Mouse (Mus musculus) left cerebral cortex, adult 8-10 months (tissue): Measurements from ENCODE around the gene Rps5. TPM values are rescaled to one million over a fixed set of nuclear protein-coding genes. Genes with fewer than 3 reads are reported as not detected.
"Not testable (repeated sequence)": the region's sequence is repeated elsewhere in the genome, so short reads cannot be mapped to it uniquely, and the experiment has no call there.

Experiments used
- DNase-seq, 2 experiments: peaks; one replicate each; pipeline ENCODE4 v3.0.0; 2022; ENCODE audit warnings: low spot score in 2 of 2
- total RNA-seq, 4 experiments: library from RNA; stranded (reverse); gene quantifications; 2 replicates each; pipeline ENCODE4 v1.2.4; 2022

Rps5 gene
- total RNA-seq = 100 to 1,000 TPM; 432 to 451 (median 444) TPM

- DNase-seq = peak; percentile 94 to 99
Observed at GRCm38 (mm10) chr7:12921705-12922465, at the start of gene Rps5. Gene Rps5 (plus strand): TSS chr7:12922290.

GRCm38 (mm10) chr7:12874301-12874700, 47.8 kb upstream of the Rps5 start:
- no peak for DNase-seq

GRCm38 (mm10) chr7:12880036-12880435, 42.1 kb upstream of the Rps5 start:
- DNase-seq = no peak

GRCm38 (mm10) chr7:12880497-12880896, 41.6 kb upstream of the Rps5 start:
- DNase-seq = not testable (repeated sequence)

- DNase-seq = peak; percentile 84 to 97
Observed at GRCm38 (mm10) chr7:12880911-12881660, 41.0 kb upstream of the Rps5 start, which contains the start of gene Zfp128. Gene Zfp128 (plus strand): TSS chr7:12881177.

- no peak for DNase-seq
Observed at GRCm38 (mm10) chr7:12886563-12887266, 35.4 kb upstream of the Rps5 start.

- DNase-seq = no peak
Observed at GRCm38 (mm10) chr7:12887585-12887984, 34.5 kb upstream of the Rps5 start.

- DNase-seq = no peak
Observed at GRCm38 (mm10) chr7:12890928-12891327, 31.2 kb upstream of the Rps5 start.

- DNase-seq = no peak
Observed at GRCm38 (mm10) chr7:12891334-12891733, 30.8 kb upstream of the Rps5 start.

GRCm38 (mm10) chr7:12897655-12898410, 24.3 kb upstream of the Rps5 start, which contains the start of gene Zscan22:
Gene Zscan22 (plus strand): TSS chr7:12897815.
- peak; percentile 88 to 97 for DNase-seq

- DNase-seq = no peak
Observed at GRCm38 (mm10) chr7:12901517-12901916, 20.6 kb upstream of the Rps5 start.

GRCm38 (mm10) chr7:12903623-12904022, 18.5 kb upstream of the Rps5 start:
- DNase-seq = no peak

GRCm38 (mm10) chr7:12905146-12905545, 16.9 kb upstream of the Rps5 start:
- no peak for DNase-seq

GRCm38 (mm10) chr7:12909498-12909962, 12.6 kb upstream of the Rps5 start:
- DNase-seq = peak; percentile 47 to 63

- DNase-seq = peak; percentile 46 to 66
Observed at GRCm38 (mm10) chr7:12910181-12910668, 11.9 kb upstream of the Rps5 start.

- no peak for DNase-seq
Observed at GRCm38 (mm10) chr7:12913556-12913955, 8.5 kb upstream of the Rps5 start.

GRCm38 (mm10) chr7:12920495-12920894, 1.6 kb upstream of the Rps5 start:
- DNase-seq = not testable (repeated sequence)

GRCm38 (mm10) chr7:12921318-12921704, 779 bp upstream of the Rps5 start:
- DNase-seq = no peak

- DNase-seq = no peak
Observed at GRCm38 (mm10) chr7:12922729-12923128, 639 bp downstream of the Rps5 start.

- no peak for DNase-seq
Observed at GRCm38 (mm10) chr7:12926316-12926715, 4.2 kb downstream of the Rps5 start.

- DNase-seq = no peak
Observed at GRCm38 (mm10) chr7:12927191-12927680, 5.1 kb downstream of the Rps5 start, which contains the start of gene Rnf225. Gene Rnf225 (plus strand): TSS chr7:12927416.
